Mouse (Mus musculus) megakaryocyte, adult 5-6 weeks (primary cell): Measurements from ENCODE around the gene Glyctk. TPM values are rescaled to one million over a fixed set of nuclear protein-coding genes. Genes with fewer than 3 reads are reported as not detected.

ENCODE experiments used
- total RNA-seq, 2 experiments: library from RNA; stranded (forward) in 1 of 2; stranded (reverse) in 1 of 2; fragments of 153-499, 151-499 nt in 1 of 2; fragments of 221-1000, 200-1000 nt in 1 of 2; gene quantifications; 2 replicates each; pipeline versions ENCODE4 v1.2.3 to v1.2.4; 2015 to 2017

The Glyctk gene
- total RNA-seq, 2 experiments from 2014 or later = 0.11 to 0.88 TPM

Other genes starting within 250 kb of the Glyctk start
- gene Col6a5, start 197.5 kb downstream of the Glyctk start, total RNA-seq (2015) = not detected in 2 replicates
- not detected in 2 replicates for gene Col6a5, start 197.5 kb downstream of the Glyctk start, total RNA-seq (2017)
- gene Col6a4, start 61.4 kb downstream of the Glyctk start, total RNA-seq (2015) = not detected in 2 replicates
- not detected in 2 replicates for gene Col6a4, start 61.4 kb downstream of the Glyctk start, total RNA-seq (2017)
- 41.5 and 49.1 TPM in 2 replicates for gene Wdr82, start 12.8 kb upstream of the Glyctk start, total RNA-seq (2015)
- 49.8 and 61.9 TPM in 2 replicates for gene Wdr82, start 12.8 kb upstream of the Glyctk start, total RNA-seq (2017)
- gene Ppm1m, start 41.6 kb upstream of the Glyctk start, total RNA-seq (2015) = 42.3 and 52.2 TPM in 2 replicates
- 46.4 and 49.6 TPM in 2 replicates for gene Ppm1m, start 41.6 kb upstream of the Glyctk start, total RNA-seq (2017)
- gene Twf2, start 45.0 kb upstream of the Glyctk start, total RNA-seq (2015) = 76.8 and 79.8 TPM in 2 replicates
- gene Twf2, start 45.0 kb upstream of the Glyctk start, total RNA-seq (2017) = 109 and 110 TPM in 2 replicates
- gene Tlr9, start 64.5 kb upstream of the Glyctk start, total RNA-seq (2015) = 47.5 and 51.3 TPM in 2 replicates
- 7.4 and 10.9 TPM in 2 replicates for gene Tlr9, start 64.5 kb upstream of the Glyctk start, total RNA-seq (2017)
- gene Alas1, start 90.5 kb upstream of the Glyctk start, total RNA-seq (2015) = 84.6 and 91.1 TPM in 2 replicates
- 110 and 116 TPM in 2 replicates for gene Alas1, start 90.5 kb upstream of the Glyctk start, total RNA-seq (2017)
- 26.7 and 37.1 TPM in 2 replicates for gene Poc1a, start 122.9 kb upstream of the Glyctk start, total RNA-seq (2015)
- gene Poc1a, start 122.9 kb upstream of the Glyctk start, total RNA-seq (2017) = 15.7 and 23.1 TPM in 2 replicates
- 71.0 and 83.1 TPM in 2 replicates for gene Dusp7, start 210.5 kb upstream of the Glyctk start, total RNA-seq (2015)
- 28.1 and 35.0 TPM in 2 replicates for gene Dusp7, start 210.5 kb upstream of the Glyctk start, total RNA-seq (2017)